Mouse (Mus musculus): Measurements from ENCODE around the gene Rab3b. TPM values are rescaled to one million over a fixed set of nuclear protein-coding genes. Genes with fewer than 3 reads are reported as not detected.

Rab3b gene
- 107 and 115 TPM in 2 replicates for polyA plus RNA-seq (2012; rRNA removed)

DNA sequence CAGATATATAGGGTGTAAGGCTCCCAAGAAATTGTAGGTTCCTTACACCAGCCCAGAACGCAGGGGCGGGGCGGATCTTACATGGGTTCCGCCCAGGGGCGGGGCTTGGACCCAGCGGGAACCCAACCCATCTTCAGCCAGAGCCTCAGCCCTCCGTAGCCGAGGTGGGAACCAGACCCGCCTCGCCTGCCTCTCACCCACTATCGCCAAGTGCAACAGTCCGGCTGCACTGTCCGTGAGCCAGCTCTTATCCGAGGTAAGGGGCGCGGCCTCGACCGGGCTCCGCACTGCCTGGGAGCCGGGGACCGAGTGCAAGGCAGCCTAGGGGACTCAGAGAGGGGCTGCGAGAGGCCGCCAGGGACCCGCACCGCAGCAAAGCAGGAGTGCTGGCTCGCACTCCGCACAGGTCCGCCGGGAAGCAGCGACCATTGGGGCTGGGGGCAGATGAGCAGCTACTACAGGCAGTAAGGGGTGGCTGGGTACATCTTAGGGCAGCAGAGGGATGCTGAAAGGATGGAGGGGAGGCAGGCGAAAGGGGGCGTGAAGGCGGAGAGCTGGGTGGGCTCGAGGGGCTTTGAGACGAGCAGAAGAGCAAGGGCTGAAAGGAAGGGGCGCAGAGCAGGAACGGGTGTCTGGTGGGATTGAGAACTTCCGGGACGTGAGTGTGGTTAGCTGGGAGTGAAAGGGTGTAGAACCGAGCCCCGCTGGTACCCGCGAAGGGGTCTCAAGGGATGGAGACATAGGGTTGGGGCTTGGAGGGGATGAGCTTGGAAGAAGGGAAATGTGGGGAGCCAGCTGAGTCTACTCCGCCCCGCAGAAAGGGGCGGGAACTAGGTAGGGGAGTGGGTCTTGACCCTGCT, at the start of gene Rab3b:
Rab3b (plus strand) TSS at position 101 of the 860 bp plus-strand sequence.
- Histone ChIP-seq H3K4me1 (ENCODE audit: control insufficient read depth, insufficient read depth, low read length) (no peaks in the 10 kb centered on the region), H3K27ac (ENCODE audit: insufficient read depth, low read length) (no peak within 1 kb of the TSS), H3K4me3 (ENCODE audit: insufficient read depth, low read length) (peak within 1 kb of the TSS; percentile 65)
- TF ChIP-seq POLR2A (IDR thresholded peaks at IDR 0.05; ENCODE audit: extremely low read depth, insufficient read depth, low read length) = peak; percentile 54; the same call in 1 of the 2 replicates
- TF ChIP-seq CTCF (IDR thresholded peaks at IDR 0.05; ENCODE audit: extremely low read depth, insufficient read depth, low read length) = no peak

DNA sequence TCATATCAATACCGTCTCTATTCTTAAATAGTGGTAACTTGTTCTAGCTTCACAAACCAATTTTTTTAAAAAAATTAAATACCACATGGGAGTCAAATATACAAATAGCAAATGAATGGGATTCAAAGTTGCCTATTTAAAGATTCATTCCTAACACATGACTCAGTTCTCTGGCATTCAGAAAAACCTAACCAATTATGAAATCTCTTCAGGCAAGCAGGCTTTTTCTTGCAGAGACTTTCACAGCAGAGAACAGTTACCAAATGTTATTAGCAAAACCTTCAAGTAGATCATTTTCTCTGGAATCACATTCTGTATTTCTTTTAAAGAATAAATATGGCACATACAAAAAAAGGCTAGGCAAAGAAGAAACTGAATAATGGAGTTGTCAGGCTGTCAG, 48.2 kb upstream of the Rab3b start:
- Histone ChIP-seq H3K4me3 (ENCODE audit: insufficient read depth, low read length) (no peak overlapping the region), H3K27ac (ENCODE audit: insufficient read depth, low read length) (no peak overlapping the region), H3K4me1 (ENCODE audit: control insufficient read depth, insufficient read depth, low read length) (peaks cover 1% of the 10 kb centered on the region; the same call in 1 of the 2 replicates)
- TF ChIP-seq CTCF (IDR thresholded peaks at IDR 0.05; ENCODE audit: extremely low read depth, insufficient read depth, low read length) (no peak), POLR2A (IDR thresholded peaks at IDR 0.05; ENCODE audit: extremely low read depth, insufficient read depth, low read length) (no peak)

DNA sequence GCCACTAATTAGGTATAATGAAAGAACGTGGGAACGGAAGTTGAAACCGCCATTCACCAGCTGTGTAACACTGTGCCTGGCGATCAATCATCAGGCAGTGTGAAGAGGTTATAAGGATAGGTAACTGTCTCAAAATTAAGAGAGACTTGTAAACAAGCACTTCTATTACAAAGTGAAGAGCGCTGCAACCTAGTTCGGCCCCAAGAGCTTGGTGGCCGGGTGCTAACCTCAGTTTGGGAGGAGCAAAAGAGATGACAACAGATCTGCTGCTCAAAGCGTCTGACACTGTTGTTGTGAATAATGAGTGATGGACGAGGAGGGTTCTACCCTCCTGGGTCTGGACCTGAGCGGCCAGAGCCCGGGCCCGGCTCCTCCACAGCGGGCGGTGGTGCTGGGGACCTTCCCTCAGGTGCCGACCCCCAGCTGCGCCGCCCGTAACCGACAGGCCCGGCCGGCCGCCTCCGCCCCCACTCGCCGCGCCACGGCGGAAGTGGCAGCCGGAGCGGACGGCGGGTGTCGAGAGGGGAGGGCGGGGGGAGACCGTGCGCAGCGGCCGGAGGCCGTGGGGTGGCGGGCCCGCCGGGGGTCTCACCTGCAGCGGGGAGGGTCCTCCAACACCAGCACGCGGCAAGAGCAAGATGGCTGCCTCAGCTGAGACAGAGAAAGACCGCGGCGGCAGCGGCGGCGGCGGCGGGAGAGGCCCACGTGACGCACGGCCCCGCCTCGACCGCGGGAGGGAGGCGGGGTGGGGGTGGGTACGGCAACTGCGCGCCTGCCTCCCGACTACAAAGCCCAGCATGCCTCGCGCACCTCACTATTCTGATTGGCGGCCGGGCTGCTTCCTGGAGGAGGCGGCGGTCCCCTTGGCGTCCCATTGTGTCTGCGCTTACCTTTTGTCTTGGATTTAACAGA, 45.7 kb upstream of the Rab3b start, which contains the start of gene Btf3l4:
Btf3l4 (minus strand) TSS at position 699 of the 912 bp plus-strand sequence.
- Histone ChIP-seq H3K27ac (ENCODE audit: insufficient read depth, low read length) (peak within 1 kb of the TSS; percentile 95), H3K4me1 (ENCODE audit: control insufficient read depth, insufficient read depth, low read length) (peaks cover 3% of the 10 kb centered on the region), H3K4me3 (ENCODE audit: insufficient read depth, low read length) (peak within 1 kb of the TSS; percentile 57)
- TF ChIP-seq POLR2A (IDR thresholded peaks at IDR 0.05; ENCODE audit: extremely low read depth, insufficient read depth, low read length) = peak; percentile 58; the same call in 1 of the 2 replicates
- TF ChIP-seq CTCF (IDR thresholded peaks at IDR 0.05; ENCODE audit: extremely low read depth, insufficient read depth, low read length) = no peak

DNA sequence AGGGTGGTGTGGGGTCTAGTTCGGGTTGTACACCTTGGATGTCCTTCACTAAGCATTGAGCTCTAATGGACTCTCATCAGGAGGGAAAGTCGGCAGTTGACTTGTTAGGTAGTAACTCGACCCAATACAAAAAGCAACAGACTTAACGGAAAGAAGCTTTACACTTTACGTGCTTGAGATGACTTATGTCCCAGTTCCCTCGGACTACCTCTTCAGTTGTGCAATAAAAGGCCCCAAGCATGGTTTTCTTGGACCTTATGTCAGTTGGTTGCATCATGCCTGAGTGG, 45.1 kb upstream of the Rab3b start:
- TF ChIP-seq CTCF (IDR thresholded peaks at IDR 0.05; ENCODE audit: extremely low read depth, insufficient read depth, low read length) (no peak), POLR2A (IDR thresholded peaks at IDR 0.05; ENCODE audit: extremely low read depth, insufficient read depth, low read length) (no peak)
- peaks cover 3% of the 10 kb centered on the region for H3K4me1 ChIP-seq (ENCODE audit: control insufficient read depth, insufficient read depth, low read length)
- peak overlapping the region; percentile 57 for H3K4me3 ChIP-seq (ENCODE audit: insufficient read depth, low read length)
- peak overlapping the region; percentile 75 for H3K27ac ChIP-seq (ENCODE audit: insufficient read depth, low read length)

DNA sequence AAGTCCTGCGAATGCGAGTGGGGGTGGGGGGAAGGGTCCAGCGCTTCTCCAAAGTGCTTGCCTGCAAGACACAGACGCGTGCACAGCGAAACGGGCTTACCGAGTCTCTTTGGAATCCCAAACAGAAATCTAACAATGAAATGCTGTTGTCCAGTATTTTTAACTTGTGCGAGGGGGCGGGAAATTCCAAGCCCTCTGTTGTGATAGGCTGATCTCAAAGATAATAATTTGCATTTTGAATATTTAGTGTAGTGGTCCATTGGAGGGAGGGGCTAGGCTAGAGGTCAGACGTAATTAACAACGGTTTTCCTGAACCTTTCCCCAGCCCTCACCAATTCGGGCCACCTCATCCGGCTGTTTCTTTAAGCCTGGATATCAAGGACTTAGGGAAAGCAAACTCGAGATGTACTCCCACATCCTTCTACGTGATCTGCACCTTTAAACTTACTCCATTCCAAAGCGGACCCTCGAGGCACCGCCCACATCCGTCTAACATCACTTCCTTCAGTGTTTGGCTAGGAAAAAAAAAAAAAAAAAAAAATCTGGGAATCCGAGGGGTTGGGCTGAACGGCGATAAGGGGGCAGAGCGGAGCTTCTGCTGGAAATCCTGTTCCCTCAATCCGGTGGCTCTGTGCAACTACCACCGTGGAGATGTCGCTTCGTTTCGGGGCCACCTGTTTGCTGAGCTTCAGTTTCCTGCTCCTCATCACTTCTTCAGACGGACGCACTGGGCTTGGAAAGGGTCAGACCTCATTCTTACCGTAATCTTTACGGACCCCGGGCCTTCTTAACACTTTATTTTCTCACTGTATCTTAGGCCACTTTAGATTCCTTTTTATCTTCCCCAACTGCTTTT, 44.5 kb upstream of the Rab3b start, which contains the start of gene Txndc12:
Txndc12 (plus strand) TSS at position 487 of the 856 bp plus-strand sequence.
- peaks cover 3% of the 10 kb centered on the region for H3K4me1 ChIP-seq (ENCODE audit: control insufficient read depth, insufficient read depth, low read length)
- peak within 1 kb of the TSS; percentile 95 for H3K27ac ChIP-seq (ENCODE audit: insufficient read depth, low read length)
- H3K4me3 ChIP-seq (ENCODE audit: insufficient read depth, low read length) = peak within 1 kb of the TSS; percentile 57
- no peak for TF ChIP-seq CTCF (IDR thresholded peaks at IDR 0.05; ENCODE audit: extremely low read depth, insufficient read depth, low read length)
- peak; percentile 56; the same call in 1 of the 2 replicates for TF ChIP-seq POLR2A (IDR thresholded peaks at IDR 0.05; ENCODE audit: extremely low read depth, insufficient read depth, low read length)

DNA sequence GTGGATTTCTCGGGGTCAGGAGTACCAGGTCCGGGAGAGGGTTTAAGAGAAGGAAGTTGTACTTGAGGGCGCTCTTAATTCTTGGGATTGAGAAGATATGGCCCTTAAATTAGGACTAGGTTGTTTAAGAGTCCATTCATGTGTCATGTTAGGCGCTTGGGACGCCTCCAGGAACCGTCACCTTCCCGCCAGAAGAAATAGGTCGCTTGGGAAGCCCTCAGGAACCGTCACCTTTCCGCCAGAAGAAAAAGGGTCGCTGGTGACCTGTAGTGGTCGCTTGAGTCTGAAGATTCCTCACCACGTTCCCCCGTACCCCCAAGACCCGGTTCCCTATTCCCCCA, 43.9 kb upstream of the Rab3b start:
- Histone ChIP-seq H3K4me3 (ENCODE audit: insufficient read depth, low read length) (peak overlapping the region; percentile 57), H3K4me1 (ENCODE audit: control insufficient read depth, insufficient read depth, low read length) (peaks cover 3% of the 10 kb centered on the region), H3K27ac (ENCODE audit: insufficient read depth, low read length) (0 out of 2 replicates have a peak overlapping the region, but pooled peaks have one; percentile 1)
- TF ChIP-seq CTCF (IDR thresholded peaks at IDR 0.05; ENCODE audit: extremely low read depth, insufficient read depth, low read length) = no peak
- no peak for TF ChIP-seq POLR2A (IDR thresholded peaks at IDR 0.05; ENCODE audit: extremely low read depth, insufficient read depth, low read length)

DNA sequence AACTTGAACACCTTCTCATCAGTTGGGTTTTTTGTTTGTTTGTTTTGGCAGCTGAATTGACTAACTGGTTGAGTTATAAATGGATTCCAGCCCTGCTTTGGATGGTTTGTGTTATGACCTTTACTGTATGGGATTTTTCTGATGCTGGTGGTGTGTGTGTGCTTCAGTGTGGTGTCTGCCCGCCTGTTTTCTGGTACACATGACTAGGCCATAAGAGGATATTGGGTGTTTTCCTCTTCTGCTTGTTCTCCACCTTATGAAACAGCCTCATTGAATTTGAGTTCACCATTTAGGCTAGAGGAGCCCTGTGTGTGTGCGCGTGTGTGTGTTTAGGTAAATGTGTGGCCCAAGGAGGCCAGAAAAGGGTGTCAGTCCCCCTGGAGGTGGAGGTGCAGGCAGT, 43.4 kb upstream of the Rab3b start:
- TF ChIP-seq POLR2A (IDR thresholded peaks at IDR 0.05; ENCODE audit: extremely low read depth, insufficient read depth, low read length) = no peak
- no peak for TF ChIP-seq CTCF (IDR thresholded peaks at IDR 0.05; ENCODE audit: extremely low read depth, insufficient read depth, low read length)
- no peak overlapping the region for H3K27ac ChIP-seq (ENCODE audit: insufficient read depth, low read length)
- peak overlapping the region; percentile 57 for H3K4me3 ChIP-seq (ENCODE audit: insufficient read depth, low read length)
- H3K4me1 ChIP-seq (ENCODE audit: control insufficient read depth, insufficient read depth, low read length) = peaks cover 3% of the 10 kb centered on the region

DNA sequence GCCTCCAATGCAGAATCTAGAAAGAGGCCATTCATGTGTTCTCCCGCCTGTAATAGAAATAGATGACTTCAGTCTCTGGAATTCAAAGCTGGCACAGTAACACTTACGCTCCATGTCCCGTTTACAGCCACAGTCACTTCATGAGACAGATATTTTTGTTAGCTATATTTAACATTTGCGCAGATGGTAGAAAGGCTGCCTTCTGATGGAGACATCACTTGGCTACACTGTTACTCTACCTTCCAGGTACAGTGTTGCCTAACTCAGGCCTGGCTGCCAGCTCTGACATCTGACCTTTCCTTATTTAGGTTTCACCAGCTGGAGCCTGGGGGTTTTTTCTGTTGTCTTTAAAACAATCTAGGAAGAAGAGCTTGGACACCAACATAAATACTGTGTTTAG, 40.8 kb upstream of the Rab3b start:
- Histone ChIP-seq H3K27ac (ENCODE audit: insufficient read depth, low read length) (peak overlapping the region; percentile 70; the same call in 1 of the 2 replicates), H3K4me3 (ENCODE audit: insufficient read depth, low read length) (no peak overlapping the region), H3K4me1 (ENCODE audit: control insufficient read depth, insufficient read depth, low read length) (peaks cover 3% of the 10 kb centered on the region)
- no peak for TF ChIP-seq CTCF (IDR thresholded peaks at IDR 0.05; ENCODE audit: extremely low read depth, insufficient read depth, low read length)
- TF ChIP-seq POLR2A (IDR thresholded peaks at IDR 0.05; ENCODE audit: extremely low read depth, insufficient read depth, low read length) = no peak

All from cortical plate, adult 2 months (tissue).